Mouse (Mus musculus) olfactory bulb, adult 2 months (tissue): ENCODE results near the gene Eif3d. TPM values are rescaled to one million over a fixed set of nuclear protein-coding genes. Genes with fewer than 3 reads are reported as not detected.

ENCODE experiments used
- H3K27ac ChIP-seq: fragments of 200-500 bp; 2 replicates; pipeline ENCODE4 v1.5.1; 2012; ENCODE audit warnings: low read depth, low read length; ENCODE audit not compliant: insufficient read depth
- H3K4me1 ChIP-seq: fragments of 200-500 bp; 2 replicates; pipeline ENCODE4 v1.6.1; 2012; ENCODE audit warnings: low read length; ENCODE audit not compliant: control insufficient read depth, insufficient read depth
- H3K4me3 ChIP-seq: fragments of 200-500 bp; 2 replicates; pipeline ENCODE4 v1.5.1; 2012; ENCODE audit warnings: mild to moderate bottlenecking, low read depth, low read length, moderate library complexity; ENCODE audit not compliant: insufficient read depth
- CTCF ChIP-seq: fragments of 200-500 bp; IDR thresholded peaks from 2 replicates; pipeline ENCODE4 v1.5.1; 2012; ENCODE audit warnings: low read depth, mild to moderate bottlenecking, low read length, moderate library complexity; ENCODE audit not compliant: insufficient read depth
- POLR2A ChIP-seq: fragments of 200-500 bp; IDR thresholded peaks from 2 replicates; pipeline ENCODE4 v1.6.1; 2012; ENCODE audit warnings: mild to moderate bottlenecking, low read depth, low read length, moderate library complexity; ENCODE audit not compliant: insufficient read depth
- WGBS: fragments of 180-500 bp; shearing (Covaris S2); methylation state at CpG from one replicate; pipeline ENCODE4 v1.1.7; 2018; 5-methylcytosine and 5-hydroxymethylcytosine counted together
- polyA plus RNA-seq: library from polyadenylated mRNA; stranded (reverse); fragments of >200 nt; gene quantifications from 2 replicates; pipeline ENCODE4 v1.2.4, GENCODE M21; 2012; ENCODE audit warnings: low replicate concordance; ENCODE audit not compliant: missing spikeins, insufficient read depth, insufficient read length

The Eif3d gene
- polyA plus RNA-seq, 1 experiment: not detected

- Histone ChIP-seq H3K27ac (no peak overlapping the region), H3K4me1 (no peaks in the 10 kb centered on the region; the same call in 1 of the 2 replicates), H3K4me3 (no peak overlapping the region)
- TF ChIP-seq POLR2A (no peak), CTCF (no peak)
- 79% methylated on average over 8 of the region's 8 CpGs for WGBS
These were observed 57.6 kb downstream of the Eif3d start for GRCm38 (mm10) chr15:77913054-77913453.

DNA sequence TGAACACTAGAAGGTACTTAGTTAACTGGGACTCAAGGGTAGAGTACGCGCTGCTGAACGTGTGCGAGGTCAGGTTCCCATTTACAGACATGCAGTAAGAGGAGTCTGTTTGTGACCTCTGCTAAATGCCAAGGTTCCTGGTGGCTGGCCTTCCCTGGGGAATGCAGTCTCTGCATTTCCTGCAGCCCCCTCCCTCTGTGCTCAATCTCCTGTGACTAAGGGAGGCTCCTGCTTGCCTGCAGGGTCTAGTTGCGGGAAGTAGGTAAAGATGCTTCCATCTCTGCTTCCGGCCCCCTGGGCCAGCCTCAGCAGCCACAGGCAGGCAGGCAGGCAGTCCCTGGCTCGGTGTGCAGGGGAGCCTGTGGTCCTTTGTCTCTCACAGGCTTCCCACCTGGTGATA, 58.0 kb downstream of the Eif3d start:
- Histone ChIP-seq H3K27ac (no peak overlapping the region), H3K4me1 (no peaks in the 10 kb centered on the region; the same call in 1 of the 2 replicates), H3K4me3 (no peak overlapping the region)
- TF ChIP-seq CTCF: no peak
- TF ChIP-seq POLR2A: no peak
- WGBS: 75% methylated on average over 7 of the region's 7 CpGs

- no peak overlapping the region for H3K27ac ChIP-seq
- no peak for TF ChIP-seq POLR2A
- TF ChIP-seq CTCF: no peak
These were observed 58.6 kb downstream of the Eif3d start for GRCm38 (mm10) chr15:77912048-77912447.

DNA sequence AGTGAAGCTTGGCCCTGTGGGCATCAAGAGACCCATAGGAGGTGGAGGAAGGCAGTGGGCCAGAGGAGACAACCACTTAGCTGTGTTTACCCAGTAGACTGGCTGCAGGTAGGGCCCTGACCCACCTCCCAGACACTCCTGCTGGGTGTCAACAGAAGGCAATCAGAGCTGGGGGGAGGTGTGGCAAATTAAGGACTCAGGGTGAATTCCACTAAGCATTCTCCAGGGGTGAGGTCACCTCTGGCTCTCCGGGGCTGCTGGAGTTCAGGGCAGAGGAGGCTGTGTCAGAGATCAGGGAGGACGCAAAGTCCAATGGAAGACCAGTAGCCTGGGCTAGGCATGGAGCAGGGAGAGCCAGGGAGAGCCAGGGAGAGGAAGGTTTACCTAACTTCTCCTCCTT, 59.5 kb downstream of the Eif3d start:
- Histone ChIP-seq H3K27ac (no peak overlapping the region), H3K4me1 (no peaks in the 10 kb centered on the region), H3K4me3 (no peak overlapping the region)
- TF ChIP-seq CTCF (no peak), POLR2A (no peak)
- 41% methylated on average over 2 of the region's 2 CpGs for WGBS

More at GRCm38 (mm10) chr15:77912048-77912447, 58.6 kb downstream of the Eif3d start:
- 76% methylated on average over 5 of the region's 5 CpGs for WGBS
- no peaks in the 10 kb centered on the region; the same call in 1 of the 2 replicates for H3K4me1 ChIP-seq
- no peak overlapping the region for H3K4me3 ChIP-seq

Other genes with a start within 250 kb of the Eif3d start
- not detected in 2 replicates for gene Apol9b, start 241.8 kb downstream of the Eif3d start, polyA plus RNA-seq
- not detected in 2 replicates for gene Apol8, start 213.8 kb downstream of the Eif3d start, polyA plus RNA-seq
- 307 and 350 TPM in 2 replicates for gene Myh9, start 128.6 kb downstream of the Eif3d start, polyA plus RNA-seq
- not detected in 2 replicates for gene Txn2, start 41.8 kb downstream of the Eif3d start, polyA plus RNA-seq
- not detected in 2 replicates for gene Foxred2, start 14.1 kb downstream of the Eif3d start, polyA plus RNA-seq
- gene Cacng2, start 149.2 kb upstream of the Eif3d start, polyA plus RNA-seq: not detected in 2 replicates
- not detected in 2 replicates for gene Ift27, start 203.3 kb upstream of the Eif3d start, polyA plus RNA-seq
- gene Pvalb, start 235.6 kb upstream of the Eif3d start, polyA plus RNA-seq: not detected in 2 replicates